Mouse (Mus musculus) testis, adult 2 months (tissue): Measurements from ENCODE around the gene Pth1r.

Experiments used
- CTCF ChIP-seq: fragments of 200-500 bp; IDR thresholded peaks from 2 replicates; pipeline ENCODE4 v1.5.1; 2012; ENCODE audit warnings: low read depth, mild to moderate bottlenecking, inconsistent platforms, low read length, moderate library complexity; ENCODE audit not compliant: control insufficient read depth, insufficient read depth, insufficient replicate concordance
- POLR2A ChIP-seq: fragments of 200-500 bp; IDR thresholded peaks from 2 replicates; pipeline ENCODE4 v1.6.1; 2012; ENCODE audit warnings: low read depth, mild to moderate bottlenecking, inconsistent platforms, low read length, moderate library complexity; ENCODE audit not compliant: control insufficient read depth

DNA sequence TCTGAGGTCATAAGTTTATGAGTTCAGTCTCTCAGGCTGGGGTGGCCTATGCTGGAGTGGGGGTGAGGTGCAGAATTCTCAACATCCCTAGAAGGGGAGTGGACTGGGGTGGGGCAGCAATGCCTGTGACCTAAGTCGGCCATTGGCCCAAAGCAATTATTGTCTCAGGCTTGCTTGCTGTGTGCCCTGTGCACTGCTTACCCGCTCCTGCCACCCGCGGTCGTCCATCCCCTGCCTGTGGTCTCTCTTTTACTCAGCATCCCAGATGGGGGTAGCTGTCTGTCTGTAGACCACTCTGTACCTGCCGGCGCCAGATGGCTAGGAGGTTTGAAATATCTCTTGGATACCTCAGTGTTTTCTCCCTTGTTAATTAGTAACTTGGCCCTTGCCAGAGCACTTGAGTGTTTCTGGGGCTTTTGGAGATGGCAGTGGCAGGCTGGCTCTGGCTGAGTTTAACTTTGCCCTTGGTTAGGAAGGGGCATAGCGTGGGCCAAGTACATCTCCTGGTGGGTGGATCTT is 57.6 kb downstream of the Pth1r start:
- no peak for TF ChIP-seq CTCF
- no peak for TF ChIP-seq POLR2A
